Mouse (Mus musculus): ENCODE data around the gene Nup93.

GRCm38 (mm10) chr8:94268359-94268890, 54.1 kb downstream of the Nup93 start:
- TF ChIP-seq CTCF (IDR thresholded peaks at IDR 0.05; ENCODE audit: extremely low read depth, insufficient read length, insufficient replicate concordance, low read depth, low read length) = no peak
- TF ChIP-seq POLR2A (IDR thresholded peaks at IDR 0.05; ENCODE audit: low read depth, low read length) = no peak

Measured in small intestine, adult 2 months (tissue).